Comparison of ENCODE assay signal across 19 mouse cellular contexts in the genomic region with DNA sequence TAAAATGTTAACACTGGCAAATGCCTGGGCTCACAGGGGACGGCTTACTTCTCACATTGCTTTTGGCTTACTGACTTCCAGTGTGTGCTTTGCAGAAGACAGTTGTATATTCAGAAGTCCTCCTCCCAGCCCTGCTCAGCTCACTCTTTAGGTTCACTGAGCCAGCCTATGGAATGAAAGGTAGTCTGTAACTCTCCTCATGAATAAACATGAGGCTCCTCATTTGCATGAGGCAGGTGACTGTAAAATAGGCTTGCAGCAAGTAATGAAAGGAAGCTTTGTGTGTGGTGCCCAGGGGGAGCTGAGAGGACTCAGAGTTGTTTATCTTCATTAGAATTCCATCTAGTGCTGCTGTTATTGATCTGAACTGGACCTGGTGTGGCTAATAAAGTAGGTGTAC.
DNase-seq lines count a peak whose midpoint lies in the region; ATAC-seq lines count a peak whose summit lies in the region.
"Had no signal": no experiment of that assay in that cellular context is flagged by ENCODE, and none has a peak within 500 bp of the region (broad histone marks: within the 10 kb centered on the region; RNA-seq: fewer than 3 reads in every experiment).

No protein-coding gene starts in this region.

- 22% methylated on average over 1 of the region's 1 CpGs for WGBS in hindbrain, embryonic 12.5 days
- 32% methylated on average over 1 of the region's 1 CpGs for WGBS in midbrain, embryonic 15.5 days

- no peaks in the 10 kb centered on the region for H3K27me3 ChIP-seq in hindbrain, embryonic 12.5 days
- H3K27me3 ChIP-seq in midbrain, embryonic 15.5 days (replicated peaks): no peaks in the 10 kb centered on the region
- H3K27me3 ChIP-seq: Patski had no signal

- no peak overlapping the region for H3K4me3 ChIP-seq in hindbrain, embryonic 12.5 days
- no peak overlapping the region for H3K4me3 ChIP-seq in midbrain, embryonic 15.5 days

- H3K9ac ChIP-seq in hindbrain, embryonic 12.5 days: no peak overlapping the region
- H3K9ac ChIP-seq in midbrain, embryonic 15.5 days: no peak overlapping the region
- H3K9ac ChIP-seq: liver, embryonic 14.5 days had no signal

- H3K9me3 ChIP-seq in hindbrain, embryonic 12.5 days (replicated peaks): no peaks in the 10 kb centered on the region
- no peaks in the 10 kb centered on the region for H3K9me3 ChIP-seq in midbrain, embryonic 15.5 days

- no peak overlapping the region for H3K4me2 ChIP-seq in hindbrain, embryonic 12.5 days (replicated peaks)
- no peak overlapping the region for H3K4me2 ChIP-seq in midbrain, embryonic 15.5 days
- H3K4me2 ChIP-seq: heart, embryonic 11.5 days had no signal

- H3K4me1 ChIP-seq in hindbrain, embryonic 12.5 days: peaks cover 19% of the 10 kb centered on the region
- H3K4me1 ChIP-seq in midbrain, embryonic 15.5 days: peaks cover 8% of the 10 kb centered on the region

- H3K36me3 ChIP-seq in hindbrain, embryonic 12.5 days: no peaks in the 10 kb centered on the region
- H3K36me3 ChIP-seq in midbrain, embryonic 15.5 days (replicated peaks): no peaks in the 10 kb centered on the region

- 0 out of 2 replicates have a peak, but pooled peaks have one; percentile 34 for ATAC-seq in frontal cortex, adult (ENCODE audit: low TSS enrichment)
- ATAC-seq in hindbrain, embryonic 12.5 days (ENCODE audit: low FRiP score): peak; percentile 92
- peak; percentile 89 for ATAC-seq in midbrain, embryonic 15.5 days (replicated peaks)
- ATAC-seq: Patski had no signal

- DNase-seq in frontal cortex, postnatal 10 days (ENCODE audit: low spot score in 2 of 2): no peak
- DNase-seq in ZHBTc4 (ENCODE audit: low read depth, low spot score): peak; percentile 14
- no peak for DNase-seq in adrenal gland, adult 2 months
- DNase-seq in ovary, postnatal 10 days (ENCODE audit: low spot score): no peak
- DNase-seq in cerebellum, adult 9-10 months: no peak
- DNase-seq: adrenal gland, postnatal 14 days; cerebellum, postnatal 14 days; gastrocnemius, postnatal 36 days; heart, postnatal 4 days; kidney, adult 9 months; left cerebral cortex, postnatal 4 days; lung, postnatal 14 days; spleen, adult 18-20 months had no signal

- H3K27ac ChIP-seq in hindbrain, embryonic 12.5 days: peak overlapping the region; percentile 8; the same call in 1 of the 2 replicates
- peak overlapping the region; percentile 42 for H3K27ac ChIP-seq in midbrain, embryonic 15.5 days
- H3K27ac ChIP-seq: liver, embryonic 14.5 days had no signal

Comparison
In these comparisons a context has a peak if more than half of its experiments do, and no peak if none do; other contexts are left out.
1. ATAC-seq: peak in every context shown above with its lines; median percentile 92 in hindbrain, embryonic 12.5 days; 89 in midbrain, embryonic 15.5 days; 34 in frontal cortex, adult.